Mouse (Mus musculus) induced T-regulatory cell, adult 2 months (primary cell): ENCODE results near the gene Ccdc137.
A peak's percentile ranks its signal among the peaks of the same experiment; 100 is the strongest.

Experiments
- DNase-seq: peaks from one replicate; pipeline ENCODE4 v3.0.0-alpha.2; 2012; ENCODE audit warnings: low read depth

Ccdc137 gene

GRCm38 (mm10) chr11:120499894-120500293 is 42.0 kb downstream of the Ccdc137 start:
- DNase-seq = no peak

GRCm38 (mm10) chr11:120500357-120500756 is 42.4 kb downstream of the Ccdc137 start:
- no peak for DNase-seq

GRCm38 (mm10) chr11:120501018-120501417 is 43.1 kb downstream of the Ccdc137 start:
- DNase-seq = no peak

- DNase-seq = no peak
Measured at GRCm38 (mm10) chr11:120501701-120502100, 43.8 kb downstream of the Ccdc137 start.

- no peak for DNase-seq
Measured at GRCm38 (mm10) chr11:120505661-120506060, 47.7 kb downstream of the Ccdc137 start.

- peak; percentile 46 for DNase-seq
Measured at GRCm38 (mm10) chr11:120506899-120507298, 49.0 kb downstream of the Ccdc137 start.

GRCm38 (mm10) chr11:120507611-120508289 is 49.8 kb downstream of the Ccdc137 start:
- DNase-seq = no peak

- DNase-seq = no peak
Measured at GRCm38 (mm10) chr11:120508290-120508870, 50.5 kb downstream of the Ccdc137 start.

GRCm38 (mm10) chr11:120509940-120510339 is 52.0 kb downstream of the Ccdc137 start:
- no peak for DNase-seq

GRCm38 (mm10) chr11:120510375-120511030 is 52.6 kb downstream of the Ccdc137 start:
- DNase-seq = peak; percentile 65

- no peak for DNase-seq
Measured at GRCm38 (mm10) chr11:120512790-120513453, 55.0 kb downstream of the Ccdc137 start.
